Mouse (Mus musculus): ENCODE results near the gene Ak5.
"Not testable (repeated sequence)": the region's sequence is repeated elsewhere in the genome, so short reads cannot be mapped to it uniquely, and the experiment has no call there.

The Ak5 gene

GRCm38 (mm10) chr3:152462900-152463299, 205.3 kb downstream of the Ak5 start:
- Histone ChIP-seq H3K4me1 (replicated peaks; ENCODE audit: low read depth, low read length) (peaks cover 30% of the 10 kb centered on the region), H3K27me3 (ENCODE audit: insufficient read depth, low read length) (no peaks in the 10 kb centered on the region; the same call in 1 of the 2 replicates), H3K36me3 (ENCODE audit: insufficient read depth, low read length) (peaks cover 40% of the 10 kb centered on the region), H3K9me3 (ENCODE audit: low read length) (no peaks in the 10 kb centered on the region), H3K4me3 (replicated peaks; ENCODE audit: low read length) (no peak overlapping the region)
- TF ChIP-seq NANOG (IDR thresholded peaks at IDR 0.05; ENCODE audit: borderline replicate concordance, low read length) = no peak
- no peak for TF ChIP-seq CTCF (conservative IDR thresholded peaks at IDR 0.05; ENCODE audit: low read length)
- TF ChIP-seq POU5F1 (IDR thresholded peaks at IDR 0.05; ENCODE audit: borderline replicate concordance, low read length) = no peak

DNA sequence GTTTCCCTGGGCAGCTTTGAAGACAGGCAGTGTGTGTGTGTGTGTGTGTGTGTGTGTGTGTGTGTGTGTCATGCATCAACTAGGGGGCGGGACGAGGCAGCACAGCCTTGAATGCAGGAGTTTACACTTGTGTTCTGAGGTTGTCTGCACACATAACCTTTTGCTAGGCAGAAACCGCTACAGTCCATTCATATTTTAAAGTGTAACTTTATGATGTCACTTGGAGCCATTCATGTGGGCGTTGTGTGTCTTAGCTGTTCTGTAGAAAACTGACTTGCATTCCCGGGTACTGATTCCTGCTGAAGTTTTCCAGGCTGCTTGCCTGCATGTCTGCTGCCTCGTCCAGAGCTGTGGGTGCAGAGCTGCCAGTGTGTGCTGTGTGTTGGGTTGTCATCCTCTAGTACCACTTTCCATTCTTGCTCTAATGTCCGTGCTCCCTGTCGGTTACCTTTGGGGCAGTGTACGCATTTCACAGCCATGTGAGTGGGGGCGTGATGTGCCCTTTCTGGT, 206.1 kb downstream of the Ak5 start:
- Histone ChIP-seq H3K4me3 (replicated peaks; ENCODE audit: low read length) (no peak overlapping the region), H3K9me3 (ENCODE audit: low read length) (no peaks in the 10 kb centered on the region), H3K4me1 (replicated peaks; ENCODE audit: low read depth, low read length) (peaks cover 30% of the 10 kb centered on the region), H3K36me3 (ENCODE audit: insufficient read depth, low read length) (peaks cover 48% of the 10 kb centered on the region), H3K27me3 (ENCODE audit: insufficient read depth, low read length) (no peaks in the 10 kb centered on the region)
- TF ChIP-seq NANOG (IDR thresholded peaks at IDR 0.05; ENCODE audit: borderline replicate concordance, low read length) (no peak), CTCF (conservative IDR thresholded peaks at IDR 0.05; ENCODE audit: low read length) (no peak), POU5F1 (IDR thresholded peaks at IDR 0.05; ENCODE audit: borderline replicate concordance, low read length) (no peak)

DNA sequence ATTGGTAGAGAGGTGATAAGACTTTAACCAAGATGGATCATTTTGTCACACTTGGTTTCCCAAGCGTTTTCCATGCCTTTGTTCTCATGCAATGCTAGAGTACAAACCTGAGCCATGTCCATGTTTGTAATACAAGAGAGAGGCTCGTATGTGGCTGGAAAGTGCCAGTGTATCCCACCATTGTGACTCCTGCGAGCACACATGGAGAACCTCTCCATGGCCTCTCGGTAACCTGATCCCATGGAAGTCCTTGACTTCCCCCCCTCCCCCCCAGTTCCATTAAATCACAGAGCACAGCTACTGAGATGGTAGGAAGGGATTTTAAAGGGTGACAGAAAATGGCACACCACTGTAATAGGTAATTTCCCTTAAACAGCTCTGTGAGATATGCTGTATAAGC, 207.4 kb downstream of the Ak5 start:
- peaks cover 61% of the 10 kb centered on the region for H3K36me3 ChIP-seq (ENCODE audit: insufficient read depth, low read length)
- peaks cover 35% of the 10 kb centered on the region for H3K4me1 ChIP-seq (replicated peaks; ENCODE audit: low read depth, low read length)
- H3K27me3 ChIP-seq (ENCODE audit: insufficient read depth, low read length) = no peaks in the 10 kb centered on the region
- no peak overlapping the region for H3K4me3 ChIP-seq (replicated peaks; ENCODE audit: low read length)
- H3K9me3 ChIP-seq (ENCODE audit: low read length) = no peaks in the 10 kb centered on the region
- TF ChIP-seq POU5F1 (IDR thresholded peaks at IDR 0.05; ENCODE audit: borderline replicate concordance, low read length) (no peak), NANOG (IDR thresholded peaks at IDR 0.05; ENCODE audit: borderline replicate concordance, low read length) (no peak), CTCF (conservative IDR thresholded peaks at IDR 0.05; ENCODE audit: low read length) (no peak)

- Histone ChIP-seq H3K36me3 (ENCODE audit: insufficient read depth, low read length) (peaks cover 80% of the 10 kb centered on the region), H3K4me1 (replicated peaks; ENCODE audit: low read depth, low read length) (peaks cover 31% of the 10 kb centered on the region)
- H3K4me3 ChIP-seq (replicated peaks; ENCODE audit: low read length); H3K27me3 ChIP-seq (ENCODE audit: insufficient read depth, low read length); H3K9me3 ChIP-seq (ENCODE audit: low read length): not testable (repeated sequence)
Measured at GRCm38 (mm10) chr3:152458875-152459274, 209.3 kb downstream of the Ak5 start.

- H3K27me3 ChIP-seq (ENCODE audit: insufficient read depth, low read length) = no peaks in the 10 kb centered on the region
- TF ChIP-seq CTCF (conservative IDR thresholded peaks at IDR 0.05; ENCODE audit: low read length) = no peak
- no peak for TF ChIP-seq POU5F1 (IDR thresholded peaks at IDR 0.05; ENCODE audit: borderline replicate concordance, low read length)
- no peak for TF ChIP-seq NANOG (IDR thresholded peaks at IDR 0.05; ENCODE audit: borderline replicate concordance, low read length)
- H3K9me3 ChIP-seq (ENCODE audit: low read length) = no peaks in the 10 kb centered on the region
- H3K4me3 ChIP-seq (replicated peaks; ENCODE audit: low read length) = no peak overlapping the region
- peaks cover 31% of the 10 kb centered on the region for H3K4me1 ChIP-seq (replicated peaks; ENCODE audit: low read depth, low read length)
- H3K36me3 ChIP-seq (ENCODE audit: insufficient read depth, low read length) = peaks cover 84% of the 10 kb centered on the region
Measured at GRCm38 (mm10) chr3:152457308-152458035, 210.7 kb downstream of the Ak5 start.

GRCm38 (mm10) chr3:152453163-152453562, 215.0 kb downstream of the Ak5 start:
- peaks cover 13% of the 10 kb centered on the region; the same call in 1 of the 2 replicates for H3K4me1 ChIP-seq (replicated peaks; ENCODE audit: low read depth, low read length)
- H3K27me3 ChIP-seq (ENCODE audit: insufficient read depth, low read length) = no peaks in the 10 kb centered on the region
- peaks cover 95% of the 10 kb centered on the region for H3K36me3 ChIP-seq (ENCODE audit: insufficient read depth, low read length)
- no peaks in the 10 kb centered on the region for H3K9me3 ChIP-seq (ENCODE audit: low read length)
- H3K4me3 ChIP-seq (replicated peaks; ENCODE audit: low read length) = no peak overlapping the region
- TF ChIP-seq NANOG (IDR thresholded peaks at IDR 0.05; ENCODE audit: borderline replicate concordance, low read length) (no peak), CTCF (conservative IDR thresholded peaks at IDR 0.05; ENCODE audit: low read length) (no peak), POU5F1 (IDR thresholded peaks at IDR 0.05; ENCODE audit: borderline replicate concordance, low read length) (no peak)

DNA sequence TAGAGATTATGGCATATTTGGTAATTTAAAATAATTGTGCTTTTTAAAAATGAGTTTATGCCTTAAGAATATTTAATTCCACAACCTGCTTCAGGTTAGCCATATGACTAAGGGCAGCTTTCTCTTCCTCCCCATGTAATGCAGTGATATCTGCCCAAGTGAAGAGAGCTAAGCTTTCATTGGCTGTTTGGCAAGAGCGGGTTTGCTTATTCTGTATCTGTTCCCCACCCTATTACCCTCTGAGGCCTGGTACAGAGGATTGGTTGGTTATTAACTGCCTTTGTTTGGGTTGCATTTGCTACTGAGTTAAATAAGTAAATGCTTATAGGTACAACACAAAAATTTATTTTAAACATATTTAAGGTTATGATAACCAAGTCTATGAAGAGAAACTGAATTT, 221.2 kb downstream of the Ak5 start:
- H3K36me3 ChIP-seq (ENCODE audit: insufficient read depth, low read length) = peaks cover 49% of the 10 kb centered on the region
- no peaks in the 10 kb centered on the region for H3K9me3 ChIP-seq (ENCODE audit: low read length)
- no peak overlapping the region for H3K4me3 ChIP-seq (replicated peaks; ENCODE audit: low read length)
- TF ChIP-seq CTCF (conservative IDR thresholded peaks at IDR 0.05; ENCODE audit: low read length) = no peak
- TF ChIP-seq NANOG (IDR thresholded peaks at IDR 0.05; ENCODE audit: borderline replicate concordance, low read length) = no peak
- no peak for TF ChIP-seq POU5F1 (IDR thresholded peaks at IDR 0.05; ENCODE audit: borderline replicate concordance, low read length)
- no peaks in the 10 kb centered on the region for H3K27me3 ChIP-seq (ENCODE audit: insufficient read depth, low read length)
- H3K4me1 ChIP-seq (replicated peaks; ENCODE audit: low read depth, low read length) = peaks cover 14% of the 10 kb centered on the region

- Histone ChIP-seq H3K27me3 (ENCODE audit: insufficient read depth, low read length) (no peaks in the 10 kb centered on the region), H3K4me1 (replicated peaks; ENCODE audit: low read depth, low read length) (peaks cover 14% of the 10 kb centered on the region), H3K36me3 (ENCODE audit: insufficient read depth, low read length) (peaks cover 27% of the 10 kb centered on the region), H3K9me3 (ENCODE audit: low read length) (no peaks in the 10 kb centered on the region), H3K4me3 (replicated peaks; ENCODE audit: low read length) (no peak overlapping the region)
- TF ChIP-seq CTCF (conservative IDR thresholded peaks at IDR 0.05; ENCODE audit: low read length) = no peak
- no peak for TF ChIP-seq POU5F1 (IDR thresholded peaks at IDR 0.05; ENCODE audit: borderline replicate concordance, low read length)
- no peak for TF ChIP-seq NANOG (IDR thresholded peaks at IDR 0.05; ENCODE audit: borderline replicate concordance, low read length)
Measured at GRCm38 (mm10) chr3:152444114-152444513, 224.0 kb downstream of the Ak5 start.

DNA sequence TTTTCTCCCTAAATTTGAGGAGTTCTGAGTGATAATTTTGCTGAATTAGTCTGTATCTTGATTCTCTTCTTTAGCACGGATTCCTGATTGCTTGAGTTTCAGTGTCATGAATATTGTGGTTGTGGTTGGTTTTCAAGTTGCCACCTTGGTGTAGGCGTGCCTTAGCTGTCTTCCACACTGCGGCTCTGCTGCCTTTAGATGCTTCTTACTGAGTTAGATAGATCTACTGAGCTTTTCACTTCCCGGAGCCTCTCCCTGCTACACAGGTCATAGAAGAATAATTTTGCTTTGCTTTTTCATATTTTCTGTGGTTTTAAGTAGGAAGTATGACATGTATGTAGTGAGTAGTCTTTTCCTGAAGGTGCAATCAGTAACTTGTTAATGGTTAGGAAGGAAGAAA, 225.4 kb downstream of the Ak5 start:
- TF ChIP-seq CTCF (conservative IDR thresholded peaks at IDR 0.05; ENCODE audit: low read length) = no peak
- TF ChIP-seq NANOG (IDR thresholded peaks at IDR 0.05; ENCODE audit: borderline replicate concordance, low read length) = no peak
- TF ChIP-seq POU5F1 (IDR thresholded peaks at IDR 0.05; ENCODE audit: borderline replicate concordance, low read length) = no peak
- H3K4me3 ChIP-seq (replicated peaks; ENCODE audit: low read length) = no peak overlapping the region

More for the DNA sequence above, 225.4 kb downstream of the Ak5 start:
- peaks cover 22% of the 10 kb centered on the region for H3K36me3 ChIP-seq (ENCODE audit: insufficient read depth, low read length)
- H3K27me3 ChIP-seq (ENCODE audit: insufficient read depth, low read length) = no peaks in the 10 kb centered on the region
- H3K4me1 ChIP-seq (replicated peaks; ENCODE audit: low read depth, low read length) = peaks cover 14% of the 10 kb centered on the region
- H3K9me3 ChIP-seq (ENCODE audit: low read length) = no peaks in the 10 kb centered on the region
